Mouse (Mus musculus): Measurements from ENCODE around the gene Trmt2a. TPM values are rescaled to one million over a fixed set of nuclear protein-coding genes. Genes with fewer than 3 reads are reported as not detected.
A peak's percentile ranks its signal among the peaks of the same experiment; 100 is the strongest.

Trmt2a gene
- polyA plus RNA-seq, 2 experiments = 83.6 to 117 TPM

DNA sequence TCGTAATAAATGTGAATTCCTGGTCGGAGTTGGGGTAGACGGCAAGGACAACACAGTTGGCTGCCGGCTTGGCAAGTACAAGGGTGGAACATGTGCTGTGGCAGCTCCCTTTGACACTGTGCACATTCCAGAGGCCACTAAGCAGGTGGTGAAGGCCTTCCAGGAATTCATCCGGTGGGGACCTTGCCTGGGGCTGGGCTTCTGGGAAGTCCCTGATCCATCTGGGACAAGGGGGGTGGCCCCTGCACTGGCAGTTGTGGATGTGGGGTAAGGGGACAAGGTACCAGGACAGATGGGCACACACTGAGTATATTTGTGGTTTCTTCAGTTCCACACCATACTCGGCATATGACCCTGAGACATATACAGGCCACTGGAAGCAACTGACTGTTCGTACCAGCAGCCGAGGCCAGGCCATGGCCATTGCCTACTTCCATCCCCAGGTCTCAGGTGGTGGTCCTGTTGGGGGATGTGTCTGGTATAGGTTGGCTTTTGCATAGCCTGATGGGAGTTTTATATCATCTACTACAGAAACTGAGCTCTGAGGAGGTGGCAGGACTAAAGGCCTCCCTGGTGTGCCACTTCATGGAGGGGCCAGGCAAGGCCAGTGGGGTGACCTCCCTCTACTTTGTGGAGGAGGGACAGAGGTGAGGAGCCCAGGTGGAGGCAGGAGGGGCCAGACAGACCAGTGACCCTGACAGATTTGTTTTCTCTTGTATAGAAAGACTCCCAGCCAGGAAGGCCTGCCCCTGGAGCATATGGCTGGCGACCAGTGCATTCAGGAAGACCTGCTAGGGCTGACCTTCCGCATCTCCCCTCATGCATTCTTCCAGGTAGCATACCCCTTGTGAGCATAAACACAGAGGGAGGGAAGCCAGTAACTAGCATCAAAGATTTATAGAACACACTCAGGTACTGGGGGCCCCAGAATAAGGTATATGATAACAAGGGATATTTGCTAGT, 2.6 kb downstream of the Trmt2a start:
- H3K27me3 ChIP-seq (ENCODE audit: control insufficient read depth, insufficient read depth, low read length) = no peaks in the 10 kb centered on the region
- peaks cover 28% of the 10 kb centered on the region for H3K4me1 ChIP-seq (ENCODE audit: control insufficient read depth, insufficient read depth, low read length)
- WGBS = 66% methylated on average over 10 of the region's 10 CpGs
- H3K4me3 ChIP-seq (replicated peaks; ENCODE audit: low read length) = peak overlapping the region; percentile 87; the same call in 1 of the 2 replicates
- peaks cover 65% of the 10 kb centered on the region for H3K36me3 ChIP-seq (ENCODE audit: control insufficient read depth, insufficient read depth, low read length)
- H3K4me2 ChIP-seq (replicated peaks; ENCODE audit: low read depth, low read length, severe bottlenecking) = peak overlapping the region; percentile 85
- ATAC-seq (ENCODE audit: low FRiP score, low read depth) (no peak), DNase-seq (ENCODE audit: low spot score) (no peak)
- H3K9me3 ChIP-seq (ENCODE audit: control insufficient read depth, low read length) = no peaks in the 10 kb centered on the region
- no peak for TF ChIP-seq POLR2A (IDR thresholded peaks at IDR 0.05; ENCODE audit: borderline replicate concordance, extremely low read depth, insufficient read depth, insufficient read length)
- peak overlapping the region; percentile 90 for H3K9ac ChIP-seq (ENCODE audit: low read depth, low read length, severe bottlenecking)
- no peak overlapping the region for H3K27ac ChIP-seq (replicated peaks; ENCODE audit: low read depth, low read length)

DNA sequence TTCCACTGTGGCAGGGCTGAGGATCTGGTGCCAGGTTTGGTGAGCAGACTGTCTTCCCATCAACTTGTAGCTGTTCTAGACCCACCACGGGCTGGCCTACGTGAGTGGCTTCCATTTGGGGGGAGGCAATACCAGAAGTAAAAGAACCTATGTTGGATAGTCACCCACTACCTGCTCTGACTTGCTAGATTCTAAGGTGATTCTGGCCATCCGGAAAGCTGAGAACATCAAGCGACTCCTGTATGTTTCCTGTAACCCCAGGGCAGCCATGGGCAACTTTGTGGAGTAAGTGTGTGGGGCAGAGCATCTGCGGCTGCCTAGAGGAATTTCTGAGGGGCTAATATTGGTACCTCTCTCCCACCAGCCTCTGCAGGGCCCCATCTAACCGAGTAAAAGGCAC, 4.3 kb downstream of the Trmt2a start:
- Histone ChIP-seq H3K27me3 (ENCODE audit: control insufficient read depth, insufficient read depth, low read length) (no peaks in the 10 kb centered on the region), H3K36me3 (ENCODE audit: control insufficient read depth, insufficient read depth, low read length) (peaks cover 70% of the 10 kb centered on the region), H3K4me3 (replicated peaks; ENCODE audit: low read length) (no peak overlapping the region), H3K9me3 (ENCODE audit: control insufficient read depth, low read length) (no peaks in the 10 kb centered on the region), H3K4me1 (ENCODE audit: control insufficient read depth, insufficient read depth, low read length) (peaks cover 16% of the 10 kb centered on the region; the same call in 1 of the 2 replicates), H3K4me2 (replicated peaks; ENCODE audit: low read depth, low read length, severe bottlenecking) (no peak overlapping the region), H3K9ac (ENCODE audit: low read depth, low read length, severe bottlenecking) (no peak overlapping the region), H3K27ac (replicated peaks; ENCODE audit: low read depth, low read length) (no peak overlapping the region)
- no peak for TF ChIP-seq POLR2A (IDR thresholded peaks at IDR 0.05; ENCODE audit: borderline replicate concordance, extremely low read depth, insufficient read depth, insufficient read length)
- DNase-seq (ENCODE audit: low spot score) = no peak
- ATAC-seq (ENCODE audit: low FRiP score, low read depth) = no peak
- WGBS = 82% methylated on average over 6 of the region's 6 CpGs

DNA sequence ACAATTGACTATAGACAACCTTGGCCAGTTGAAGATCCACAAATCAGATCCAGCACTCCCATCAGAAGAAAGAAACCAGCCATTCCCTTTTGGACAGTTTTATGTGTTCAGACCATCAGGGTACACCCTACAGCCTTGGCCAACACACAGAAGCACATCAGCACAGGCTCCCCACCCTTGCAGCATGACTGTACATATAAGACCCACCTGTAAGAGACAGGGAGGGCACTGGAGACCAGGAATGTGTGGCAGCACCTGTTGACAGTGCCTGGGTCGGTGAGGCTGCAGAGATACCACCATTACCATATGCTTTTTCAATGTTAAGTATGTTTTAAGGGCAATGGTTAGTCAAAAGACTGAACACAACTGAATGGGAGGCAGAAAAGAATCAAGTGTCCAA, 5.4 kb downstream of the Trmt2a start:
- Histone ChIP-seq H3K27ac (replicated peaks; ENCODE audit: low read depth, low read length) (no peak overlapping the region), H3K9ac (ENCODE audit: low read depth, low read length, severe bottlenecking) (no peak overlapping the region), H3K4me2 (replicated peaks; ENCODE audit: low read depth, low read length, severe bottlenecking) (no peak overlapping the region), H3K36me3 (ENCODE audit: control insufficient read depth, insufficient read depth, low read length) (peaks cover 80% of the 10 kb centered on the region), H3K4me3 (replicated peaks; ENCODE audit: low read length) (no peak overlapping the region), H3K9me3 (ENCODE audit: control insufficient read depth, low read length) (no peaks in the 10 kb centered on the region), H3K27me3 (ENCODE audit: control insufficient read depth, insufficient read depth, low read length) (no peaks in the 10 kb centered on the region), H3K4me1 (ENCODE audit: control insufficient read depth, insufficient read depth, low read length) (peaks cover 16% of the 10 kb centered on the region; the same call in 1 of the 2 replicates)
- 82% methylated on average over 1 of the region's 1 CpGs for WGBS
- no peak for TF ChIP-seq POLR2A (IDR thresholded peaks at IDR 0.05; ENCODE audit: borderline replicate concordance, extremely low read depth, insufficient read depth, insufficient read length)
- ATAC-seq (ENCODE audit: low FRiP score, low read depth) = no peak
- DNase-seq (ENCODE audit: low spot score) = no peak

DNA sequence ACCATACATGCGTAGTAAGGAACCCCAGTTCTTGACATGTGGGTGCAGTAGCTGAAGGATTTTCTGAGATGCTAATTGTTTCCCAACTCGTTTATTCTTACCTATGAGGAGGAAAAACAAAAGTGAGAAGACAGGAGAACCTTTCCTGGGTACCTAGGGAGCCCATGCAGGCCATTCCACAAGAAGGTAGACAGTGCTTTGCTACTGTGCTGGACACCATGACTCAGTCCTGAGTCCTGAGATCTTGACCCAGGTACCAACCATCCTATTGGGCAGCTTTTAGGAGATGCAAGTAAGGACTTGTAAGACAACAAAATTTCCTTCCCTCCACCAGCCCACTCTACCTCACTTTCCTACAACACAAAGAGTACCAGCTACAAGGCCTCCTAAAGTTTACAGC, 9.7 kb downstream of the Trmt2a start, which contains the start of gene Gm49776:
TSS of gene Gm49776 (minus strand) at position 101 of the 400 bp plus-strand sequence.
- DNase-seq (ENCODE audit: low spot score) (no peak), ATAC-seq (ENCODE audit: low FRiP score, low read depth) (no peak)
- H3K4me3 ChIP-seq (replicated peaks; ENCODE audit: low read length) = no peak within 1 kb of the TSS
- H3K9ac ChIP-seq (ENCODE audit: low read depth, low read length, severe bottlenecking) = no peak within 1 kb of the TSS
- H3K4me2 ChIP-seq (replicated peaks; ENCODE audit: low read depth, low read length, severe bottlenecking) = no peak within 1 kb of the TSS
- 96% methylated on average over 2 of the region's 2 CpGs for WGBS
- no peak within 1 kb of the TSS for H3K27ac ChIP-seq (replicated peaks; ENCODE audit: low read depth, low read length)
- no peak for TF ChIP-seq POLR2A (IDR thresholded peaks at IDR 0.05; ENCODE audit: borderline replicate concordance, extremely low read depth, insufficient read depth, insufficient read length)
- H3K27me3 ChIP-seq (ENCODE audit: control insufficient read depth, insufficient read depth, low read length) = no peaks in the 10 kb centered on the region
- no peaks in the 10 kb centered on the region for H3K9me3 ChIP-seq (ENCODE audit: control insufficient read depth, low read length)
- H3K4me1 ChIP-seq (ENCODE audit: control insufficient read depth, insufficient read depth, low read length) = no peaks in the 10 kb centered on the region
- H3K36me3 ChIP-seq (ENCODE audit: control insufficient read depth, insufficient read depth, low read length) = peaks cover 93% of the 10 kb centered on the region

DNA sequence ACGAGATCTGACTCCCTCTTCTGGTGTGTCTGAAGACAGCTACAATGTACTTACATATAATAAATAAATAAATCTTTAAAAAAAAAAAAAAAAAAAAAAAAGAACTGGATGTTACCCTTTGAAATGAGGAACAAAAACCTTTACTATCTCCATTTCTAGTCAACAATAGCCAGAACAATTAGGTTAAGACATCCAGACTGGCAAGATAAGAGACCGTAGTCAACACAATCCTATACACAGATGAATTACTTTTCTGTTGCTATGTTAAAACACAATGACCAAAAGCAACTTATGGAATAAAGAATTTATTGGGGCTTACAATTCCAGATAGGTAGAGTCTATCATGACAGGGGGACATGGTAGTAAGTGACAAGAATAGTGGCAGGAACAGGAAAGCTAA, 16.5 kb downstream of the Trmt2a start:
- WGBS = 78% methylated on average over 2 of the region's 2 CpGs
- Histone ChIP-seq H3K27ac (replicated peaks; ENCODE audit: low read depth, low read length) (no peak overlapping the region), H3K4me3 (replicated peaks; ENCODE audit: low read length) (no peak overlapping the region), H3K9me3 (ENCODE audit: control insufficient read depth, low read length) (no peaks in the 10 kb centered on the region), H3K4me2 (replicated peaks; ENCODE audit: low read depth, low read length, severe bottlenecking) (no peak overlapping the region), H3K4me1 (ENCODE audit: control insufficient read depth, insufficient read depth, low read length) (no peaks in the 10 kb centered on the region), H3K36me3 (ENCODE audit: control insufficient read depth, insufficient read depth, low read length) (peaks cover 90% of the 10 kb centered on the region), H3K27me3 (ENCODE audit: control insufficient read depth, insufficient read depth, low read length) (no peaks in the 10 kb centered on the region), H3K9ac (ENCODE audit: low read depth, low read length, severe bottlenecking) (no peak overlapping the region)
- TF ChIP-seq POLR2A (IDR thresholded peaks at IDR 0.05; ENCODE audit: borderline replicate concordance, extremely low read depth, insufficient read depth, insufficient read length) = no peak
- no peak for DNase-seq (ENCODE audit: low spot score)
- no peak for ATAC-seq (ENCODE audit: low FRiP score, low read depth)
